Mouse (Mus musculus): Measurements from ENCODE around the gene Gtf2i. TPM values are rescaled to one million over a fixed set of nuclear protein-coding genes. Genes with fewer than 3 reads are reported as not detected.
"Not testable (repeated sequence)": the region's sequence is repeated elsewhere in the genome, so short reads cannot be mapped to it uniquely, and the experiment has no call there.

Gene Gtf2i
- total and polyA plus RNA-seq, 2 experiments from 2014 or later: 77.2 to 96.4 TPM

- Histone ChIP-seq H3K36me3 (ENCODE audit: insufficient read depth, low read length) (no peaks in the 10 kb centered on the region), H3K9me3 (ENCODE audit: low read length) (no peaks in the 10 kb centered on the region), H3K4me3 (ENCODE audit: low read depth, low read length) (no peak overlapping the region), H3K9ac (replicated peaks; ENCODE audit: low read length, poor library complexity, severe bottlenecking) (no peak overlapping the region), H3K27me3 (ENCODE audit: insufficient read depth, low read length) (no peaks in the 10 kb centered on the region), H3K4me2 (ENCODE audit: low read depth, low read length, poor library complexity, severe bottlenecking) (no peak overlapping the region), H3K27ac (ENCODE audit: low read depth, low read length) (no peak overlapping the region), H3K4me1 (ENCODE audit: insufficient read depth, low read length) (no peaks in the 10 kb centered on the region)
- 59% methylated on average over 2 of the region's 2 CpGs for WGBS
- TF ChIP-seq CTCF (IDR thresholded peaks at IDR 0.05): peak; percentile 64
- DNase-seq (ENCODE audit: low spot score): no peak
- ATAC-seq (ENCODE audit: low FRiP score): no peak
Observed at GRCm38 (mm10) chr5:134347066-134347465, 32.5 kb upstream of the Gtf2i start.

GRCm38 (mm10) chr5:134345449-134345848 is 30.9 kb upstream of the Gtf2i start:
- no peak overlapping the region for H3K4me3 ChIP-seq (ENCODE audit: low read depth, low read length)
- H3K9ac ChIP-seq (replicated peaks; ENCODE audit: low read length, poor library complexity, severe bottlenecking): no peak overlapping the region
- 85% methylated on average over 9 of the region's 9 CpGs for WGBS
- H3K9me3 ChIP-seq (ENCODE audit: low read length): no peaks in the 10 kb centered on the region
- DNase-seq (ENCODE audit: low spot score) (peak; percentile 38), ATAC-seq (ENCODE audit: low FRiP score) (no peak)
- no peaks in the 10 kb centered on the region for H3K36me3 ChIP-seq (ENCODE audit: insufficient read depth, low read length)
- TF ChIP-seq CTCF (IDR thresholded peaks at IDR 0.05): peak; percentile 48
- no peak overlapping the region for H3K4me2 ChIP-seq (ENCODE audit: low read depth, low read length, poor library complexity, severe bottlenecking)
- no peak overlapping the region for H3K27ac ChIP-seq (ENCODE audit: low read depth, low read length)
- no peaks in the 10 kb centered on the region for H3K27me3 ChIP-seq (ENCODE audit: insufficient read depth, low read length)
- no peaks in the 10 kb centered on the region for H3K4me1 ChIP-seq (ENCODE audit: insufficient read depth, low read length)

GRCm38 (mm10) chr5:134344076-134344475 is 29.5 kb upstream of the Gtf2i start:
- TF ChIP-seq CTCF (IDR thresholded peaks at IDR 0.05): no peak

GRCm38 (mm10) chr5:134343530-134343929 is 29.0 kb upstream of the Gtf2i start:
- 80% methylated on average over 4 of the region's 4 CpGs for WGBS
- not testable (repeated sequence) for H3K27ac ChIP-seq (ENCODE audit: low read depth, low read length); ATAC-seq (ENCODE audit: low FRiP score); H3K4me2 ChIP-seq (ENCODE audit: low read depth, low read length, poor library complexity, severe bottlenecking); H3K9me3 ChIP-seq (ENCODE audit: low read length); H3K27me3 ChIP-seq (ENCODE audit: insufficient read depth, low read length); H3K9ac ChIP-seq (replicated peaks; ENCODE audit: low read length, poor library complexity, severe bottlenecking); DNase-seq (ENCODE audit: low spot score); H3K4me3 ChIP-seq (ENCODE audit: low read depth, low read length); H3K36me3 ChIP-seq (ENCODE audit: insufficient read depth, low read length); H3K4me1 ChIP-seq (ENCODE audit: insufficient read depth, low read length)

More at GRCm38 (mm10) chr5:134344076-134344475, 29.5 kb upstream of the Gtf2i start:
- H3K36me3 ChIP-seq (ENCODE audit: insufficient read depth, low read length): no peaks in the 10 kb centered on the region
- no peaks in the 10 kb centered on the region for H3K27me3 ChIP-seq (ENCODE audit: insufficient read depth, low read length)
- H3K27ac ChIP-seq (ENCODE audit: low read depth, low read length): no peak overlapping the region
- WGBS: 80% methylated on average over 8 of the region's 8 CpGs
- H3K9ac ChIP-seq (replicated peaks; ENCODE audit: low read length, poor library complexity, severe bottlenecking): no peak overlapping the region
- H3K4me1 ChIP-seq (ENCODE audit: insufficient read depth, low read length): no peaks in the 10 kb centered on the region
- H3K4me3 ChIP-seq (ENCODE audit: low read depth, low read length): no peak overlapping the region
- no peak for ATAC-seq (ENCODE audit: low FRiP score)
- no peaks in the 10 kb centered on the region for H3K9me3 ChIP-seq (ENCODE audit: low read length)
- no peak for DNase-seq (ENCODE audit: low spot score)
- H3K4me2 ChIP-seq (ENCODE audit: low read depth, low read length, poor library complexity, severe bottlenecking): no peak overlapping the region

- 85% methylated on average over 18 of the region's 18 CpGs for WGBS
- TF ChIP-seq CTCF (IDR thresholded peaks at IDR 0.05): peak; percentile 18; the same call in 1 of the 2 replicates
- DNase-seq (ENCODE audit: low spot score): no peak
Observed at GRCm38 (mm10) chr5:134342503-134343205, 28.1 kb upstream of the Gtf2i start.

GRCm38 (mm10) chr5:134341721-134342120 is 27.2 kb upstream of the Gtf2i start:
- Histone ChIP-seq H3K9ac (replicated peaks; ENCODE audit: low read length, poor library complexity, severe bottlenecking) (no peak overlapping the region), H3K4me2 (ENCODE audit: low read depth, low read length, poor library complexity, severe bottlenecking) (no peak overlapping the region), H3K9me3 (ENCODE audit: low read length) (no peaks in the 10 kb centered on the region), H3K27ac (ENCODE audit: low read depth, low read length) (no peak overlapping the region), H3K4me3 (ENCODE audit: low read depth, low read length) (no peak overlapping the region), H3K36me3 (ENCODE audit: insufficient read depth, low read length) (no peaks in the 10 kb centered on the region), H3K27me3 (ENCODE audit: insufficient read depth, low read length) (no peaks in the 10 kb centered on the region), H3K4me1 (ENCODE audit: insufficient read depth, low read length) (no peaks in the 10 kb centered on the region)
- TF ChIP-seq CTCF (IDR thresholded peaks at IDR 0.05): no peak
- no peak for DNase-seq (ENCODE audit: low spot score)
- no peak for ATAC-seq (ENCODE audit: low FRiP score)
- 93% methylated on average over 5 of the region's 5 CpGs for WGBS

More at GRCm38 (mm10) chr5:134342503-134343205, 28.1 kb upstream of the Gtf2i start:
- ATAC-seq (ENCODE audit: low FRiP score): no peak
- Histone ChIP-seq H3K9me3 (ENCODE audit: low read length) (no peaks in the 10 kb centered on the region), H3K4me2 (ENCODE audit: low read depth, low read length, poor library complexity, severe bottlenecking) (no peak overlapping the region), H3K9ac (replicated peaks; ENCODE audit: low read length, poor library complexity, severe bottlenecking) (no peak overlapping the region), H3K27ac (ENCODE audit: low read depth, low read length) (no peak overlapping the region), H3K4me3 (ENCODE audit: low read depth, low read length) (no peak overlapping the region), H3K27me3 (ENCODE audit: insufficient read depth, low read length) (no peaks in the 10 kb centered on the region), H3K4me1 (ENCODE audit: insufficient read depth, low read length) (no peaks in the 10 kb centered on the region), H3K36me3 (ENCODE audit: insufficient read depth, low read length) (no peaks in the 10 kb centered on the region)
